Mouse (Mus musculus) heart, adult 10 weeks (tissue): ENCODE results near the gene Hlf. TPM values are rescaled to one million over a fixed set of nuclear protein-coding genes. Genes with fewer than 3 reads are reported as not detected.

Experiments
- polyA plus RNA-seq: library from polyadenylated mRNA; stranded (reverse); fragments of 350-450 nt; fragmentation: Illumina TruSeq; extraction: RNeasy Lipid Tissue Mini Kit (QIAGEN cat#74804); gene quantifications from one replicate; pipeline ENCODE4 v1.2.3, GENCODE M21; 2014; ENCODE audit warnings: low read depth, low replicate concordance

The Hlf gene
- 9.0 TPM for polyA plus RNA-seq

DNA sequence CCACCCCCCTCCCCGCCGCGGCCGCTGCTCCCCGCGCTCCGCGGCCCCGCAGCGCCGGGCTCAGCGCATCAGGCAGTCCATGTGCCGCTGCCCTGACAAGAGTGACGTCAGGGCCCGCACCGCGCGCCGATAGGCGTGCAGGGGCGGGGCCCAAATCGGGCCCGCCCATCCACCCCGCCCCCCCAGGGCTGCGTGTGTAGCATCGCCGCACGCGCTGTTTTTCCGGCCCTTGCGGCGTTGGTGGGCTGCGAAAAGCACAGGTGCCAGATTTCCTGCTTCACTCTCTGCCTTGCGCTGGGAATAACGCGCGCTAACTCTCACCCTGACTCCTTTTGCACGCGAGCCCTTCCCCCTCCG is at the start of gene Hlf:
Gene Hlf (minus strand): TSS at position 79 of the 357 bp plus-strand sequence.

Other genes with a start within 250 kb of the Hlf start
- gene Gm45716, start 203.2 kb downstream of the Hlf start, polyA plus RNA-seq: 16.7 TPM
- 36.8 TPM for gene Mmd, start 141.4 kb downstream of the Hlf start, polyA plus RNA-seq
- 4.0 TPM for gene Stxbp4, start 247.2 kb upstream of the Hlf start, polyA plus RNA-seq
- 24.0 TPM for gene Cox11, start 247.3 kb upstream of the Hlf start, polyA plus RNA-seq